Mouse (Mus musculus) CH12.LX (cell line): ENCODE measurements around the gene Lmtk2. TPM values are rescaled to one million over a fixed set of nuclear protein-coding genes. Genes with fewer than 3 reads are reported as not detected.

ENCODE experiments used
- DNase-seq: peaks from one replicate; pipeline ENCODE4 v3.0.0-alpha.2; 2013; ENCODE audit errors: extremely low read depth
- H3K27ac ChIP-seq: 2 replicates; pipeline ENCODE4 v1.5.1; 2012; ENCODE audit warnings: low read depth, mild to moderate bottlenecking, control low read depth, moderate library complexity; ENCODE audit not compliant: insufficient read depth
- H3K27me3 ChIP-seq: replicated peaks from 2 replicates; pipeline ENCODE3; 2012; ENCODE audit warnings: inconsistent platforms
- H3K36me3 ChIP-seq, 2 experiments: replicated peaks in 1 of 2; 2 replicates each; pipeline versions ENCODE3 to v1.6.1; 2012; ENCODE audit warnings: inconsistent platforms in 1 of 2, low read length in 1 of 2, mild to moderate bottlenecking in 1 of 2, mixed read lengths in 1 of 2, moderate library complexity in 1 of 2; ENCODE audit not compliant: control insufficient read depth in 1 of 2, insufficient read depth in 1 of 2
- H3K4me1 ChIP-seq, 2 experiments: 2 replicates each; pipeline ENCODE4 v1.6.1; 2012; ENCODE audit warnings: inconsistent platforms in 1 of 2, moderate library complexity in 1 of 2; ENCODE audit not compliant: insufficient read depth in 2 of 2, control insufficient read depth in 1 of 2
- H3K4me2 ChIP-seq: 2 replicates; pipeline ENCODE4 v1.6.1; 2012; ENCODE audit warnings: low read depth, mild to moderate bottlenecking, control low read depth; ENCODE audit not compliant: poor library complexity, insufficient read depth, severe bottlenecking
- H3K4me3 ChIP-seq, 3 experiments: fragments of 150-350 bp in 1 of 3; sonication (generic) in 1 of 3; replicated peaks in 1 of 3; 2 replicates each; pipeline versions ENCODE3 to v1.5.1; 2011 to 2012; ENCODE audit warnings: low read depth in 2 of 3, low read length in 2 of 3, mild to moderate bottlenecking in 2 of 3, moderate library complexity in 2 of 3, control low read depth in 1 of 3, improper control_type of control experiment in 1 of 3, inconsistent platforms in 1 of 3, mixed read lengths in 1 of 3; ENCODE audit not compliant: poor library complexity in 1 of 3
- H3K79me2 ChIP-seq: replicated peaks from 2 replicates; pipeline ENCODE4 v1.6.1; 2012; ENCODE audit warnings: mild to moderate bottlenecking, moderate library complexity; ENCODE audit not compliant: control insufficient read depth, poor library complexity, insufficient read depth, severe bottlenecking; ENCODE audit errors: extremely low read depth
- H3K9ac ChIP-seq: 2 replicates; pipeline ENCODE4 v1.6.1; 2012; ENCODE audit warnings: low read depth, mild to moderate bottlenecking, control low read depth, moderate library complexity; ENCODE audit not compliant: insufficient read depth
- H3K9me3 ChIP-seq: replicated peaks from 2 replicates; pipeline ENCODE3; 2012; ENCODE audit warnings: low read length, inconsistent platforms, mixed read lengths
- MXI1 ChIP-seq: IDR thresholded peaks from 2 replicates; pipeline ENCODE4 v1.6.1; 2011; ENCODE audit warnings: mild to moderate bottlenecking, low read depth, low read length, improper control_type of control experiment
- MYC ChIP-seq: IDR thresholded peaks from 2 replicates; pipeline ENCODE4 v1.6.1; 2011; ENCODE audit warnings: low read depth, mild to moderate bottlenecking, improper control_type of control experiment, low read length
- NELFE ChIP-seq: IDR thresholded peaks from 2 replicates; pipeline ENCODE4 v1.6.1; 2011; ENCODE audit warnings: low read depth, low read length, improper control_type of control experiment
- POLR2AphosphoS2 ChIP-seq: IDR thresholded peaks from 2 replicates; pipeline ENCODE4 v1.6.1; 2011; ENCODE audit warnings: low read depth, low read length, improper control_type of control experiment
- RAD21 ChIP-seq: IDR thresholded peaks from 2 replicates; pipeline ENCODE4 v1.6.1; 2011; ENCODE audit warnings: low read depth, mild to moderate bottlenecking, low read length, improper control_type of control experiment, moderate library complexity
- SMC3 ChIP-seq: IDR thresholded peaks from 2 replicates; pipeline ENCODE4 v1.6.1; 2011; ENCODE audit warnings: low read depth, low read length, improper control_type of control experiment
- TCF12 ChIP-seq: IDR thresholded peaks from 2 replicates; pipeline ENCODE4 v1.6.1; 2014; ENCODE audit warnings: low read depth, mild to moderate bottlenecking, inconsistent platforms, low read length, improper control_type of control experiment
- UBTF ChIP-seq: IDR thresholded peaks from 2 replicates; pipeline ENCODE4 v1.6.1; 2012; ENCODE audit warnings: low read depth, mild to moderate bottlenecking, inconsistent platforms, low read length, improper control_type of control experiment, moderate library complexity
- dilution Hi-C: fragments of 300-500 bp; cut with MboI; formaldehyde crosslinking; loops from 2 replicates; pipeline ENCODE4 v1.14.3; 2020; ENCODE audit warnings: low sequenced_read_pairs; ENCODE audit not compliant: extremely low pct_unique_long_range_greater_than_20kb, extremely low pct_ligation_motif_present
- in situ Hi-C: fragments of 300-500 bp; cut with MboI; formaldehyde crosslinking; loops from 3 replicates; pipeline ENCODE4 v1.14.3; 2019; ENCODE audit warnings: low sequenced_read_pairs, low pct_ligation_motif_present, low pct_unique_long_range_greater_than_20kb, mixed read lengths
- polyA plus RNA-seq: library from polyadenylated mRNA; unstranded; fragments of >175 nt; gene quantifications from 2 replicates; pipeline ENCODE4 v1.2.1, GENCODE M21; 2012; ENCODE audit warnings: low read depth; ENCODE audit not compliant: insufficient read length
- total RNA-seq, 2 experiments: library from RNA; depleted of rRNA; stranded (reverse); fragments of 300-350 nt in 1 of 2; fragments of >200 nt in 1 of 2; gene quantifications; 2 replicates each; pipeline ENCODE4 v1.2.3; 2012 to 2014

The Lmtk2 gene
- total and polyA plus RNA-seq, 3 experiments, result 5.1 to 10.1 (median 5.7) TPM

- H3K4me1 ChIP-seq, result no peaks in the 10 kb centered on the region
- H3K36me3 ChIP-seq, result no peaks in the 10 kb centered on the region
- H3K27me3 ChIP-seq, result peaks cover 28% of the 10 kb centered on the region
- no peak overlapping the region for H3K9ac ChIP-seq
- TF ChIP-seq MXI1 (no peak), RAD21 (no peak)
- H3K79me2 ChIP-seq, result no peaks in the 10 kb centered on the region
- H3K27ac ChIP-seq, result no peak overlapping the region
- dilution Hi-C loops, result no loop called here
- H3K4me3 ChIP-seq, result no peak overlapping the region
- peaks cover 4% of the 10 kb centered on the region for H3K9me3 ChIP-seq
- in situ Hi-C loops, result no loop called here
- DNase-seq, result no peak
- no peak overlapping the region for H3K4me2 ChIP-seq
These were observed 13.7 kb upstream of the Lmtk2 start for GRCm38 (mm10) chr5:144086494-144086893.

GRCm38 (mm10) chr5:144088354-144088753, 11.9 kb upstream of the Lmtk2 start:
- dilution Hi-C loops (no loop called here), in situ Hi-C loops (no loop called here)
- H3K4me2 ChIP-seq, result no peak overlapping the region
- no peaks in the 10 kb centered on the region for H3K36me3 ChIP-seq
- H3K4me1 ChIP-seq, result no peaks in the 10 kb centered on the region
- peaks cover 28% of the 10 kb centered on the region for H3K27me3 ChIP-seq
- H3K9ac ChIP-seq, result no peak overlapping the region
- no peak overlapping the region for H3K27ac ChIP-seq
- TF ChIP-seq POLR2AphosphoS2 (no peak), NELFE (no peak), TCF12 (no peak), SMC3 (no peak)
- no peaks in the 10 kb centered on the region for H3K9me3 ChIP-seq
- DNase-seq, result no peak
- H3K79me2 ChIP-seq, result no peaks in the 10 kb centered on the region
- no peak overlapping the region for H3K4me3 ChIP-seq

- Histone ChIP-seq H3K79me2 (no peaks in the 10 kb centered on the region), H3K27ac (no peak overlapping the region), H3K4me3 (no peak overlapping the region), H3K9ac (no peak overlapping the region), H3K4me2 (no peak overlapping the region), H3K9me3 (no peaks in the 10 kb centered on the region), H3K36me3 (no peaks in the 10 kb centered on the region), H3K4me1 (peaks cover 0 to 9% of the 10 kb centered on the region in 2 experiments; a peak in 2 of 4 replicates)
- no peak for DNase-seq
- dilution Hi-C loops (no loop called here), in situ Hi-C loops (no loop called here)
- TF ChIP-seq MYC, result no peak
- TF ChIP-seq UBTF, result no peak
- TF ChIP-seq, all 38 proteins: peak for 0
- peaks cover 11% of the 10 kb centered on the region for H3K27me3 ChIP-seq
These were observed 4.7 kb upstream of the Lmtk2 start for GRCm38 (mm10) chr5:144095461-144095970.
